Mouse (Mus musculus) heart, postnatal 0 days (tissue): ENCODE results near the gene Obp2a. TPM values are rescaled to one million over a fixed set of nuclear protein-coding genes. Genes with fewer than 3 reads are reported as not detected.

Experiments
- ATAC-seq: fragments of 200-750 bp; cut with Nextera tagmentation; 2 replicates; pipeline ENCODE4 v1.8.0; 2017; ENCODE audit warnings: low read depth, moderate number of reproducible peaks, moderate library complexity; ENCODE audit not compliant: insufficient read depth
- DNase-seq: peaks from one replicate; pipeline ENCODE4 v3.0.0-alpha.2; 2016; ENCODE audit warnings: low spot score
- H3K27ac ChIP-seq: fragments of 300-500 bp; sonication (generic); 2 replicates; pipeline ENCODE4 v1.5.1; 2014; ENCODE audit warnings: low read depth, mild to moderate bottlenecking
- H3K27me3 ChIP-seq: fragments of 300-500 bp; sonication (generic); 2 replicates; pipeline ENCODE4 v1.6.1; 2014; ENCODE audit warnings: low read length, mixed read lengths; ENCODE audit not compliant: control insufficient read depth, insufficient read depth
- H3K36me3 ChIP-seq: fragments of 300-500 bp; sonication (generic); replicated peaks from 2 replicates; pipeline ENCODE4 v1.6.1; 2014; ENCODE audit warnings: low read length, mixed read lengths; ENCODE audit not compliant: control insufficient read depth, insufficient read depth
- H3K4me1 ChIP-seq: fragments of 300-500 bp; sonication (generic); 2 replicates; pipeline ENCODE4 v1.6.1; 2014; ENCODE audit warnings: antibody characterized with exemption; ENCODE audit not compliant: control insufficient read depth, insufficient read depth
- H3K4me2 ChIP-seq: fragments of 300-500 bp; sonication (generic); 2 replicates; pipeline ENCODE4 v1.6.1; 2014; ENCODE audit warnings: low read depth, mild to moderate bottlenecking, low read length, moderate library complexity
- H3K4me3 ChIP-seq: fragments of 300-500 bp; sonication (generic); 2 replicates; pipeline ENCODE4 v1.5.1; 2014; ENCODE audit warnings: low read depth, low read length
- H3K9ac ChIP-seq: fragments of 300-500 bp; sonication (generic); replicated peaks from 2 replicates; pipeline ENCODE4 v1.6.1; 2014; ENCODE audit warnings: low read depth, low read length, mixed read lengths
- H3K9me3 ChIP-seq: fragments of 300-500 bp; sonication (generic); replicated peaks from 2 replicates; pipeline ENCODE4 v1.6.1; 2016; ENCODE audit warnings: low read length; ENCODE audit not compliant: control insufficient read depth
- CTCF ChIP-seq: IDR thresholded peaks from 2 replicates; pipeline ENCODE4 v1.5.1; 2016; ENCODE audit warnings: antibody characterized with exemption, control low read depth, low read depth
- EP300 ChIP-seq: IDR thresholded peaks from 2 replicates; pipeline ENCODE4 v1.6.1; 2016; ENCODE audit warnings: antibody characterized with exemption, low read depth
- WGBS: fragments of 180-500 bp; shearing (Covaris S2); extraction: QIAGEN DNeasy Blood & Tissue Kit; methylation state at CpG from one replicate; pipeline ENCODE4 v1.1.7; 2014; 5-methylcytosine and 5-hydroxymethylcytosine counted together
- polyA plus RNA-seq: library from polyadenylated mRNA; unstranded; fragments of >200 nt; fragmentation: Nextera tagmentation; extraction: Ambion mirVana; gene quantifications from 2 replicates; pipeline ENCODE4 v1.2.1, GENCODE M21; 2015
- total RNA-seq: library from RNA; depleted of rRNA; stranded (reverse); fragments of >200 nt; gene quantifications from 2 replicates; pipeline ENCODE4 v1.2.3, GENCODE M21; 2014; ENCODE audit warnings: low replicate concordance

Gene Obp2a
- total and polyA plus RNA-seq, 2 experiments from 2014 or later = not detected

DNA sequence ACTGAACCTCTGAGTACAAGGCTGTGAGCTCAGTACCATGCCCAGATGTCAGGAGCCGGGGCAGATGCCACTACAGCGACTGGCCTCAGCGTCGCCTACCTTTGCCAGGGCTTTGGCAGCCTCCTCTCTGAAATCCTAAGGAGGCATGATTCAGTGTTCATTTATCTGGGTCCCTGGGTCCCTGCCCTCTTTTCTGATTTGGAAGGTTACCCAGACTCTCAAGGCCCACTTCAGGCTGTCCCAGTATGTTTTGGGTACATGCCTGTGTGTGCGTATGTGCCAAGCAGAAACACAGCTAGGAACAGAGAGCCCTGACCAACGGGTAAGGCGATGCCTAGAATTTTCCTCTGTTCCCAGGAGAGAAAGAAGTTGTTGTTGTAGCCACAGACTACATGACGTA is 39.6 kb upstream of the Obp2a start:
- TF ChIP-seq EP300 = no peak
- no peak for TF ChIP-seq CTCF
- 85% methylated on average over 8 of the region's 8 CpGs for WGBS
- Histone ChIP-seq H3K4me1 (no peaks in the 10 kb centered on the region), H3K27ac (no peak overlapping the region), H3K9me3 (no peaks in the 10 kb centered on the region), H3K27me3 (no peaks in the 10 kb centered on the region), H3K9ac (no peak overlapping the region), H3K36me3 (no peaks in the 10 kb centered on the region), H3K4me2 (no peak overlapping the region), H3K4me3 (no peak overlapping the region)
- ATAC-seq (no peak), DNase-seq (no peak)

- H3K9ac ChIP-seq = no peak overlapping the region
- H3K36me3 ChIP-seq = no peaks in the 10 kb centered on the region
- no peaks in the 10 kb centered on the region for H3K4me1 ChIP-seq
- H3K27me3 ChIP-seq = no peaks in the 10 kb centered on the region
- DNase-seq (no peak), ATAC-seq (no peak)
- no peak overlapping the region for H3K4me2 ChIP-seq
- H3K9me3 ChIP-seq = no peaks in the 10 kb centered on the region
- no peak for TF ChIP-seq EP300
- no peak for TF ChIP-seq CTCF
- no peak overlapping the region for H3K27ac ChIP-seq
- no peak overlapping the region for H3K4me3 ChIP-seq
- 67% methylated on average over 6 of the region's 6 CpGs for WGBS
These were observed 38.4 kb upstream of the Obp2a start for GRCm38 (mm10) chr2:25661245-25661970.

GRCm38 (mm10) chr2:25663511-25663910 is 36.3 kb upstream of the Obp2a start:
- no peak overlapping the region for H3K27ac ChIP-seq
- TF ChIP-seq EP300 (no peak), CTCF (peak; percentile 61)
- H3K9me3 ChIP-seq = no peaks in the 10 kb centered on the region
- H3K4me2 ChIP-seq = no peak overlapping the region
- no peak overlapping the region for H3K4me3 ChIP-seq
- no peak overlapping the region for H3K9ac ChIP-seq
- DNase-seq (peak; percentile 30), ATAC-seq (no peak)
- no peaks in the 10 kb centered on the region for H3K4me1 ChIP-seq
- 64% methylated on average over 1 of the region's 1 CpGs for WGBS
- H3K27me3 ChIP-seq = no peaks in the 10 kb centered on the region
- no peaks in the 10 kb centered on the region for H3K36me3 ChIP-seq

DNA sequence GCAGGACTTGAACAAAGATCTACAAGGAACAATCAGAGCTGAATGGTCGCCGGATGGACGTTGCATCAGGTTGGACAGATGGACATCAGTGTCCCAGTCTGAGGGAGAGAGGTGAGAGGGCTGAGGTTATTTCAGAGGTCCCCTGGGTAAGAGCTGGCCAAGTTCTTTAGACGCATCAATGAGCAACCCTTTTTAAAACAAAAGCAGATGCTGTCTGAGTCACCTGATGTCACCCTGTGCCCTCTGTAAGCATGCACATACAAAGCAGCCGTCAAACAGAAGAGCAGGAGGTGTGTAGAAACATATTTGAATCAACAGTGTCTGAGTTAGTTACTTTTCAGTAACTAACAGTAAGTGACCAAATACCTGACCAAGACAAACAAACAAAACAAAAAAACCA is 35.7 kb upstream of the Obp2a start:
- Histone ChIP-seq H3K4me2 (no peak overlapping the region), H3K9ac (no peak overlapping the region), H3K4me1 (no peaks in the 10 kb centered on the region), H3K27me3 (no peaks in the 10 kb centered on the region), H3K27ac (no peak overlapping the region), H3K36me3 (no peaks in the 10 kb centered on the region), H3K9me3 (no peaks in the 10 kb centered on the region), H3K4me3 (no peak overlapping the region)
- no peak for DNase-seq
- TF ChIP-seq EP300 = no peak
- TF ChIP-seq CTCF = no peak
- 78% methylated on average over 5 of the region's 5 CpGs for WGBS
- ATAC-seq = no peak

DNA sequence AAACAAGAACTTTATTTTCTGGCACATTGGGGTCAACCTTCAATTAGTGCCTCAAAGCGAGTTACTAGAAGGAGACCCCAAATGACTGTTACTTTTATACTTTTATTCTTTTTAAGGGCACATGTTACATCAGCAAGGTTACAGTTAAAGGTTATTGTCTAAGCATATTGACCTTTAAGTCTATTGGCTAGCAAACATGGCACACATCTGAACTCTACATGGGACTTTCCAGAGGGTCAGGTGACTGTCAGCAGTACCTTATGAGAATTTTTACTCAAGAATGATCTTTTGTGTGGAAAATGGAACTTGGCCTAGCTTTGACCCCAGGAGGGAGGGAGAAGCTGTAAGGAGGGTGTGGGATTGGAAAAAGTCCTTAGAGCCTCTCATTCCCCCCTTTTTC is 33.3 kb upstream of the Obp2a start:
- no peaks in the 10 kb centered on the region for H3K9me3 ChIP-seq
- no peak overlapping the region for H3K27ac ChIP-seq
- H3K27me3 ChIP-seq = no peaks in the 10 kb centered on the region
- no peak overlapping the region for H3K4me2 ChIP-seq
- no peak overlapping the region for H3K4me3 ChIP-seq
- DNase-seq (no peak), ATAC-seq (no peak)
- no peak overlapping the region for H3K9ac ChIP-seq
- TF ChIP-seq CTCF (no peak), EP300 (no peak)
- WGBS = 34% methylated on average over 1 of the region's 1 CpGs
- H3K36me3 ChIP-seq = no peaks in the 10 kb centered on the region
- no peaks in the 10 kb centered on the region for H3K4me1 ChIP-seq

GRCm38 (mm10) chr2:25676486-25676885 is 23.4 kb upstream of the Obp2a start, which contains the start of gene Lcn6:
TSS of gene Lcn6 (plus strand) at chr2:25676786.
- Histone ChIP-seq H3K27ac (no peak within 1 kb of the TSS), H3K4me1 (no peaks in the 10 kb centered on the region)
- 83% methylated on average over 3 of the region's 3 CpGs for WGBS

More at GRCm38 (mm10) chr2:25676486-25676885, 23.4 kb upstream of the Obp2a start, which contains the start of gene Lcn6:
- no peak for ATAC-seq
- Histone ChIP-seq H3K9ac (no peak within 1 kb of the TSS), H3K4me3 (no peak within 1 kb of the TSS), H3K4me2 (no peak within 1 kb of the TSS), H3K9me3 (no peaks in the 10 kb centered on the region), H3K27me3 (no peaks in the 10 kb centered on the region), H3K36me3 (no peaks in the 10 kb centered on the region)
- DNase-seq = no peak
- TF ChIP-seq CTCF = no peak
- TF ChIP-seq EP300 = no peak
